Comparison of ENCODE assay signal across 14 mouse cellular contexts in the genomic region with DNA sequence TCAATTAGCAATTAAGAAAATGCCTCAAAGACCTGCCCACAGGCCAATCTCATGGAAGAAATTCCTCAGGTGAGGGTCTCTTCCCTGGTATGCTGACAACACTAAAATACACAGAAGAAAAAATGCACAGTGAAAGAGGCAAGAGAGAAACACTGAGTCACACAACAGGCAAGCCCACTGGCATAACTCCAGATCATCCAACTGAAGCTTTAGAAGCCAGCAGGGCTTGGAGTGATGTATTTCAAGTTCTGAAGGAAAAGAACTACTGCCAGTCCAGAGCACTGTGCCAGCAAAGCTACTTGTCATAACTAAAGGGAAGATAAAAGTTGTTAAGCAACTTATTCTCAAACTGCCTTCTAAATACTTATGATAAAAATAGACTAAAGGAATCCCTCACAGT. TPM values are rescaled to one million over a fixed set of nuclear protein-coding genes. Genes with fewer than 3 reads are reported as not detected.
DNase-seq lines count a peak whose midpoint lies in the region; ATAC-seq lines count a peak whose summit lies in the region.
"Had no signal": no experiment of that assay in that cellular context is flagged by ENCODE, and none has a peak within 500 bp of the region (broad histone marks: within the 10 kb centered on the region; RNA-seq: fewer than 3 reads in every experiment).

No protein-coding gene starts in this region.

- no peak overlapping the region for H3K4me2 ChIP-seq in heart, embryonic 12.5 days
- no peak overlapping the region for H3K4me2 ChIP-seq in intestine, embryonic 16.5 days (ENCODE audit: low read depth, low read length)
- H3K4me2 ChIP-seq: liver, embryonic 13.5 days; midbrain, embryonic 12.5 days; neural tube, embryonic 15.5 days had no signal

- H3K9ac ChIP-seq in heart, embryonic 12.5 days: no peak overlapping the region
- no peak overlapping the region for H3K9ac ChIP-seq in intestine, embryonic 16.5 days (ENCODE audit: low read depth, low read length)
- H3K9ac ChIP-seq: liver, embryonic 13.5 days; midbrain, embryonic 12.5 days; neural tube, embryonic 15.5 days had no signal

- H3K27me3 ChIP-seq in heart, embryonic 12.5 days (replicated peaks): no peaks in the 10 kb centered on the region
- H3K27me3 ChIP-seq in intestine, embryonic 16.5 days (replicated peaks; ENCODE audit: control insufficient read depth, insufficient read depth, low read length): no peaks in the 10 kb centered on the region
- H3K27me3 ChIP-seq: liver, embryonic 13.5 days; midbrain, embryonic 12.5 days; neural tube, embryonic 15.5 days had no signal

- H3K27ac ChIP-seq in heart, embryonic 12.5 days (ENCODE audit: poor library complexity, severe bottlenecking): peak overlapping the region; percentile 22; the same call in 1 of the 2 replicates
- H3K27ac ChIP-seq in intestine, embryonic 16.5 days (ENCODE audit: low read length): no peak overlapping the region
- H3K27ac ChIP-seq: liver, embryonic 13.5 days; midbrain, embryonic 12.5 days; neural tube, embryonic 15.5 days had no signal

- H3K9me3 ChIP-seq in heart, embryonic 12.5 days (replicated peaks): no peaks in the 10 kb centered on the region
- no peaks in the 10 kb centered on the region for H3K9me3 ChIP-seq in intestine, embryonic 16.5 days (ENCODE audit: control insufficient read depth, low read length)
- H3K9me3 ChIP-seq: G1E; liver, embryonic 13.5 days; midbrain, embryonic 12.5 days; neural tube, embryonic 15.5 days had no signal

- DNase-seq in adrenal gland, adult (ENCODE audit: inconsistent age in 2 of 2, low spot score in 1 of 2): peak; percentile 55 to 81
- DNase-seq in adrenal gland, postnatal 4 days (ENCODE audit: low spot score in 2 of 2): no peak
- DNase-seq in lung, adult 18-20 months: peak; percentile 11 to 21
- no peak for DNase-seq in lung, postnatal 4 days
- DNase-seq in lung, postnatal 36 days: peak; percentile 64
- no peak for DNase-seq in thymus, postnatal 25 days
- DNase-seq: gastrocnemius, postnatal 14 days; liver, embryonic 13.5 days had no signal

- H3K36me3 ChIP-seq in heart, embryonic 12.5 days: peaks cover 74% of the 10 kb centered on the region
- peaks cover 20% of the 10 kb centered on the region for H3K36me3 ChIP-seq in intestine, embryonic 16.5 days (ENCODE audit: control insufficient read depth, insufficient read depth, low read length)

- peaks cover 28% of the 10 kb centered on the region for H3K4me1 ChIP-seq in heart, embryonic 12.5 days (replicated peaks)
- no peaks in the 10 kb centered on the region for H3K4me1 ChIP-seq in intestine, embryonic 16.5 days (ENCODE audit: control insufficient read depth, insufficient read depth, low read length)
- H3K4me1 ChIP-seq: liver, embryonic 13.5 days; midbrain, embryonic 12.5 days had no signal

- no peak for ATAC-seq in heart, embryonic 12.5 days (ENCODE audit: insufficient number of reproducible peaks, low FRiP score)
- ATAC-seq in intestine, embryonic 16.5 days: no peak

- H3K4me3 ChIP-seq in heart, embryonic 12.5 days: no peak overlapping the region
- H3K4me3 ChIP-seq in intestine, embryonic 16.5 days (ENCODE audit: low read length): no peak overlapping the region
- H3K4me3 ChIP-seq: erythroblast, embryonic 14.5 days; liver, embryonic 13.5 days; midbrain, embryonic 12.5 days; neural tube, embryonic 15.5 days had no signal

RNA-seq across cellular contexts. Expression of gene Ipo9, which starts 16.3 kb away (rescaled TPM):
- 100 to 1,000 TPM; 125 to 136 TPM for total RNA-seq in adrenal gland, postnatal 4 days (2021)
- 106 and 107 TPM in 2 replicates for polyA plus RNA-seq in heart, embryonic 12.5 days (2016; fragmentation: Nextera tagmentation; extraction: Ambion mirVana)
- polyA plus RNA-seq in intestine, embryonic 16.5 days (2015; fragmentation: Nextera tagmentation; extraction: Ambion mirVana): 64.7 and 70.5 TPM in 2 replicates

RNA-seq across cellular contexts. Expression of gene Shisa4, which starts 39.0 kb away (rescaled TPM):
- 10 to 100 TPM; 25.8 to 27.0 TPM for total RNA-seq in adrenal gland, postnatal 4 days (2021)
- 32.4 and 33.3 TPM in 2 replicates for polyA plus RNA-seq in heart, embryonic 12.5 days (2016; fragmentation: Nextera tagmentation; extraction: Ambion mirVana)
- polyA plus RNA-seq in intestine, embryonic 16.5 days (2015; fragmentation: Nextera tagmentation; extraction: Ambion mirVana): 19.3 and 22.4 TPM in 2 replicates
- polyA plus RNA-seq: erythroblast, embryonic 14.5 days; G1E had no signal

Comparison
In these comparisons a context has a peak if more than half of its experiments do, and no peak if none do; other contexts are left out.
1. DNase-seq: peak in adrenal gland, adult (2 of 2), lung, adult 18-20 months (2 of 2) and lung, postnatal 36 days (single experiment); none in adrenal gland, postnatal 4 days (0 of 2), lung, postnatal 4 days (0 of 2) and thymus, postnatal 25 days (single experiment).